Mouse (Mus musculus): ENCODE data around the gene Chka.

GRCm38 (mm10) chr19:3832851-3833353 lies 18.7 kb upstream of the Chka start:
- TF ChIP-seq CTCF (IDR thresholded peaks at IDR 0.05; ENCODE audit: borderline replicate concordance, control insufficient read depth, extremely low read depth, insufficient read depth, low read length, poor library complexity): no peak
- no peak for TF ChIP-seq POLR2A (IDR thresholded peaks at IDR 0.05; ENCODE audit: control insufficient read depth, extremely low read depth, insufficient read depth, low read length, poor library complexity)

Measured in thymus, adult 2 months (tissue).